Mouse (Mus musculus) heart, postnatal 0 days (tissue): Measurements from ENCODE around the gene Shkbp1. TPM values are rescaled to one million over a fixed set of nuclear protein-coding genes. Genes with fewer than 3 reads are reported as not detected.

Source experiments
- ATAC-seq: fragments of 200-750 bp; cut with Nextera tagmentation; 2 replicates; pipeline ENCODE4 v1.8.0; 2017; ENCODE audit warnings: low read depth, moderate number of reproducible peaks, moderate library complexity; ENCODE audit not compliant: insufficient read depth
- DNase-seq: peaks from one replicate; pipeline ENCODE4 v3.0.0-alpha.2; 2016; ENCODE audit warnings: low spot score
- H3K27ac ChIP-seq: fragments of 300-500 bp; sonication (generic); 2 replicates; pipeline ENCODE4 v1.5.1; 2014; ENCODE audit warnings: low read depth, mild to moderate bottlenecking
- H3K27me3 ChIP-seq: fragments of 300-500 bp; sonication (generic); 2 replicates; pipeline ENCODE4 v1.6.1; 2014; ENCODE audit warnings: low read length, mixed read lengths; ENCODE audit not compliant: control insufficient read depth, insufficient read depth
- H3K36me3 ChIP-seq: fragments of 300-500 bp; sonication (generic); replicated peaks from 2 replicates; pipeline ENCODE4 v1.6.1; 2014; ENCODE audit warnings: low read length, mixed read lengths; ENCODE audit not compliant: control insufficient read depth, insufficient read depth
- H3K4me1 ChIP-seq: fragments of 300-500 bp; sonication (generic); 2 replicates; pipeline ENCODE4 v1.6.1; 2014; ENCODE audit warnings: antibody characterized with exemption; ENCODE audit not compliant: control insufficient read depth, insufficient read depth
- H3K4me2 ChIP-seq: fragments of 300-500 bp; sonication (generic); 2 replicates; pipeline ENCODE4 v1.6.1; 2014; ENCODE audit warnings: low read depth, mild to moderate bottlenecking, low read length, moderate library complexity
- H3K4me3 ChIP-seq: fragments of 300-500 bp; sonication (generic); 2 replicates; pipeline ENCODE4 v1.5.1; 2014; ENCODE audit warnings: low read depth, low read length
- H3K9ac ChIP-seq: fragments of 300-500 bp; sonication (generic); replicated peaks from 2 replicates; pipeline ENCODE4 v1.6.1; 2014; ENCODE audit warnings: low read depth, low read length, mixed read lengths
- H3K9me3 ChIP-seq: fragments of 300-500 bp; sonication (generic); replicated peaks from 2 replicates; pipeline ENCODE4 v1.6.1; 2016; ENCODE audit warnings: low read length; ENCODE audit not compliant: control insufficient read depth
- CTCF ChIP-seq: IDR thresholded peaks from 2 replicates; pipeline ENCODE4 v1.5.1; 2016; ENCODE audit warnings: antibody characterized with exemption, control low read depth, low read depth
- EP300 ChIP-seq: IDR thresholded peaks from 2 replicates; pipeline ENCODE4 v1.6.1; 2016; ENCODE audit warnings: antibody characterized with exemption, low read depth
- WGBS: fragments of 180-500 bp; shearing (Covaris S2); extraction: QIAGEN DNeasy Blood & Tissue Kit; methylation state at CpG from one replicate; pipeline ENCODE4 v1.1.7; 2014; 5-methylcytosine and 5-hydroxymethylcytosine counted together
- polyA plus RNA-seq: library from polyadenylated mRNA; unstranded; fragments of >200 nt; fragmentation: Nextera tagmentation; extraction: Ambion mirVana; gene quantifications from 2 replicates; pipeline ENCODE4 v1.2.1, GENCODE M21; 2015
- total RNA-seq: library from RNA; depleted of rRNA; stranded (reverse); fragments of >200 nt; gene quantifications from 2 replicates; pipeline ENCODE4 v1.2.3, GENCODE M21; 2014; ENCODE audit warnings: low replicate concordance; rRNA removed

Shkbp1 gene
- total and polyA plus RNA-seq, 2 experiments from 2014 or later = 16.7 to 18.3 TPM

- no peak overlapping the region for H3K27ac ChIP-seq
- no peak for TF ChIP-seq CTCF
- TF ChIP-seq EP300 = no peak
- H3K36me3 ChIP-seq = no peaks in the 10 kb centered on the region
- no peaks in the 10 kb centered on the region for H3K27me3 ChIP-seq
- 50% methylated on average over 4 of the region's 4 CpGs for WGBS
- ATAC-seq (no peak), DNase-seq (no peak)
- no peak overlapping the region for H3K4me3 ChIP-seq
- H3K4me1 ChIP-seq = no peaks in the 10 kb centered on the region; the same call in 1 of the 2 replicates
- no peaks in the 10 kb centered on the region for H3K9me3 ChIP-seq
- H3K9ac ChIP-seq = no peak overlapping the region
- no peak overlapping the region for H3K4me2 ChIP-seq
These were observed 59.9 kb downstream of the Shkbp1 start for GRCm38 (mm10) chr7:27295956-27296355.

Other genes with a start within 250 kb of the Shkbp1 start
- gene Cyp2f2, start 236.1 kb downstream of the Shkbp1 start, total RNA-seq = 5.4 TPM in 1 of 2 replicates, not detected in the other
- gene Cyp2f2, start 236.1 kb downstream of the Shkbp1 start, polyA plus RNA-seq = 0.05 and 14.2 TPM in 2 replicates
- not detected in 2 replicates for gene Cyp2t4, start 202.3 kb downstream of the Shkbp1 start, total RNA-seq
- not detected in 2 replicates for gene Cyp2t4, start 202.3 kb downstream of the Shkbp1 start, polyA plus RNA-seq
- 71.5 and 76.5 TPM in 2 replicates for gene Egln2, start 189.2 kb downstream of the Shkbp1 start, total RNA-seq
- 42.1 and 42.8 TPM in 2 replicates for gene Egln2, start 189.2 kb downstream of the Shkbp1 start, polyA plus RNA-seq
- gene Rab4b, start 177.1 kb downstream of the Shkbp1 start, total RNA-seq = 42.5 and 74.2 TPM in 2 replicates
- 44.4 and 45.9 TPM in 2 replicates for gene Rab4b, start 177.1 kb downstream of the Shkbp1 start, polyA plus RNA-seq
- not detected in 2 replicates for gene Gm21983, start 174.9 kb downstream of the Shkbp1 start, total RNA-seq
- 0.15 TPM in 1 of 2 replicates, not detected in the other for gene Gm21983, start 174.9 kb downstream of the Shkbp1 start, polyA plus RNA-seq
- not detected in 2 replicates for gene Mia, start 174.9 kb downstream of the Shkbp1 start, total RNA-seq
- 0.25 and 0.38 TPM in 2 replicates for gene Mia, start 174.9 kb downstream of the Shkbp1 start, polyA plus RNA-seq
- 1.8 and 4.8 TPM in 2 replicates for gene BC024978, start 160.2 kb downstream of the Shkbp1 start, total RNA-seq
- 2.0 and 2.1 TPM in 2 replicates for gene BC024978, start 160.2 kb downstream of the Shkbp1 start, polyA plus RNA-seq
- 78.2 and 79.4 TPM in 2 replicates for gene Snrpa, start 159.7 kb downstream of the Shkbp1 start, total RNA-seq
- gene Snrpa, start 159.7 kb downstream of the Shkbp1 start, polyA plus RNA-seq = 60.5 and 69.3 TPM in 2 replicates
- 5.8 and 14.7 TPM in 2 replicates for gene Itpkc, start 127.4 kb downstream of the Shkbp1 start, total RNA-seq
- gene Itpkc, start 127.4 kb downstream of the Shkbp1 start, polyA plus RNA-seq = 1.2 and 1.3 TPM in 2 replicates
- gene Coq8b, start 123.0 kb downstream of the Shkbp1 start, total RNA-seq = 5.8 and 7.2 TPM in 2 replicates
- 10.1 and 11.0 TPM in 2 replicates for gene Coq8b, start 123.0 kb downstream of the Shkbp1 start, polyA plus RNA-seq
- gene Numbl, start 97.6 kb downstream of the Shkbp1 start, total RNA-seq = 15.9 and 23.5 TPM in 2 replicates
- 5.6 and 6.2 TPM in 2 replicates for gene Numbl, start 97.6 kb downstream of the Shkbp1 start, polyA plus RNA-seq
- gene Ltbp4, start 18.3 kb downstream of the Shkbp1 start, total RNA-seq = 150 TPM in 2 replicates
- 56.9 and 61.7 TPM in 2 replicates for gene Ltbp4, start 18.3 kb downstream of the Shkbp1 start, polyA plus RNA-seq
- 2.0 TPM in 1 of 2 replicates, not detected in the other for gene Gm20479, start 1.4 kb upstream of the Shkbp1 start, total RNA-seq
- gene Gm20479, start 1.4 kb upstream of the Shkbp1 start, polyA plus RNA-seq = 0.46 TPM in 1 of 2 replicates, not detected in the other
- 0.12 TPM in 1 of 2 replicates, not detected in the other for gene Sptbn4, start 91.7 kb upstream of the Shkbp1 start, total RNA-seq
- 0.05 and 0.07 TPM in 2 replicates for gene Sptbn4, start 91.7 kb upstream of the Shkbp1 start, polyA plus RNA-seq
- gene Blvrb, start 92.0 kb upstream of the Shkbp1 start, total RNA-seq = 36.4 and 59.7 TPM in 2 replicates
- gene Blvrb, start 92.0 kb upstream of the Shkbp1 start, polyA plus RNA-seq = 33.3 and 34.4 TPM in 2 replicates
- gene Sertad3, start 117.7 kb upstream of the Shkbp1 start, total RNA-seq = 4.3 and 11.4 TPM in 2 replicates
- gene Sertad3, start 117.7 kb upstream of the Shkbp1 start, polyA plus RNA-seq = 16.9 and 20.8 TPM in 2 replicates
- gene Sertad1, start 130.9 kb upstream of the Shkbp1 start, total RNA-seq = 23.4 and 70.5 TPM in 2 replicates
- gene Sertad1, start 130.9 kb upstream of the Shkbp1 start, polyA plus RNA-seq = 30.8 and 31.0 TPM in 2 replicates
- 1.9 and 2.2 TPM in 2 replicates for gene Prx, start 143.3 kb upstream of the Shkbp1 start, total RNA-seq
- 1.1 TPM in 2 replicates for gene Prx, start 143.3 kb upstream of the Shkbp1 start, polyA plus RNA-seq
- 0.23 and 1.1 TPM in 2 replicates for gene Hipk4, start 167.2 kb upstream of the Shkbp1 start, total RNA-seq
- 0.15 and 0.18 TPM in 2 replicates for gene Hipk4, start 167.2 kb upstream of the Shkbp1 start, polyA plus RNA-seq
- gene Pld3, start 197.2 kb upstream of the Shkbp1 start, total RNA-seq = 37.3 and 58.5 TPM in 2 replicates
- 38.9 and 43.8 TPM in 2 replicates for gene Pld3, start 197.2 kb upstream of the Shkbp1 start, polyA plus RNA-seq
- gene 2310022A10Rik, start 197.2 kb upstream of the Shkbp1 start, total RNA-seq = 3.8 and 21.3 TPM in 2 replicates
- 39.7 and 41.8 TPM in 2 replicates for gene 2310022A10Rik, start 197.2 kb upstream of the Shkbp1 start, polyA plus RNA-seq
- gene Akt2, start 235.5 kb upstream of the Shkbp1 start, total RNA-seq = 129 and 138 TPM in 2 replicates
- 74.0 and 80.5 TPM in 2 replicates for gene Akt2, start 235.5 kb upstream of the Shkbp1 start, polyA plus RNA-seq